Mouse (Mus musculus) erythroid progenitor cell, adult 5-6 weeks (primary cell): ENCODE results near the gene Pcdh17. TPM values are rescaled to one million over a fixed set of nuclear protein-coding genes. Genes with fewer than 3 reads are reported as not detected.

Experiments
- ATAC-seq: replicated peaks from 2 replicates; pipeline ENCODE4 v1.8.0; 2016; ENCODE audit warnings: moderate number of reproducible peaks, mild to moderate bottlenecking, moderate TSS enrichment, inconsistent platforms; ENCODE audit not compliant: poor library complexity, low FRiP score, severe bottlenecking
- total RNA-seq, 2 experiments: library from RNA; stranded (forward) in 1 of 2; stranded (reverse) in 1 of 2; fragments of 150-400 nt in 1 of 2; fragments of 186-747, 209-891 nt in 1 of 2; gene quantifications; 2 replicates each; pipeline versions ENCODE4 v1.2.3 to v1.2.4; 2015 to 2017; ENCODE audit warnings: low replicate concordance in 2 of 2

Gene Pcdh17
- total RNA-seq, 2 experiments from 2014 or later: not detected

DNA sequence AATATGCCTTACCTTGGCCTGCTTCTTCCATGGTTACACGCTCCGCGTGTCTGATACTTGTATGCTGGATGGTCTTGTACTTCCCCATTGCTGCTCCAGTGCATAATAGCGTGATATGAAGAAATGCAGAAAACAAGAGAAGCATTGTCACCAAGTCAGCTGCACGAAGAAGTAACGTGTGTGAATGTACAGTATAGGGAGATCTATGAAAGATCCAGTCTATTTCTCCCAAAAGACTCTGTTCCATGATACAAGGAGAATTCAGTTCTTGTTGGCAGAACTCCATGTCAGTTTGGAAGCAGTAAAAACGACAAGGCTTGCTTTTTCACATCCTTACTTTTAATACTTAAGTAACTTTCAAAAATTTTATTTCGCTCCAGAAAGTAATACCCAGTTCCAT lies 33.0 kb downstream of the Pcdh17 start:
- ATAC-seq: no peak

DNA sequence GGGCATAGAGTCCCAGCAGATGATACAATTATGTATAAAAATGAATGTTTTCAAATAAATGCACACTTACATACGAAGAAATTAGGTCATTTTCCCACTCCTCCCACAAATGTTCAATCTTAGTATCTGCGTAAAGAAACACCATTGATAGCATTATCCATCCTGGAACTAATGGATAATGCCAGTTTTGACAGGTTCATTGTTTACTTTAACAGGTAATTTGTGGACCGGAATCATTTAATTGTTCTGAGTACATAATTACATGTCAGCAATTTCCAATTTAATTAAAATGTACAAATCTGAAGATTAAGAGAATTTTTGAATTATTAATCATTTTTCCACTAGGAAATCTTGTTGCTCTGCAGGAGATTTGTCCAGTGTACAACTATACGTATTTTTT lies 33.5 kb downstream of the Pcdh17 start:
- no peak for ATAC-seq

DNA sequence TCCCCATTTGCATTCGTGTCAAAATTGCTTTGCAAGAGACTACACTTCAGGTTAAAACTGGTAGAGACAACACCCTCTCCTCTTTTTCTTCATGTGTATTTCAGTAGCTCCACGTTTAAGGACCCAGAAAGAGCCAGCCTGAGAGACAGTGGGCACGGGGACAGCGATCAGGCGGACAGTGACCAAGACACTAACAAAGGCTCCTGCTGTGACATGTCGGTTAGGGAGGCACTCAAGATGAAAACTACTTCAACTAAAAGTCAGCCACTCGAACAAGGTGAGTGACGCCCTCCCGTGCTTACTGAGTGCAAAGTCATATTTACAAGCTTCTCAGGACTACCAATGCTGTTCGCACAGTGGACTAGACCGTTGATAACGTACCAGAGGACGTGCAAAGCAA lies 34.0 kb downstream of the Pcdh17 start:
- no peak for ATAC-seq

DNA sequence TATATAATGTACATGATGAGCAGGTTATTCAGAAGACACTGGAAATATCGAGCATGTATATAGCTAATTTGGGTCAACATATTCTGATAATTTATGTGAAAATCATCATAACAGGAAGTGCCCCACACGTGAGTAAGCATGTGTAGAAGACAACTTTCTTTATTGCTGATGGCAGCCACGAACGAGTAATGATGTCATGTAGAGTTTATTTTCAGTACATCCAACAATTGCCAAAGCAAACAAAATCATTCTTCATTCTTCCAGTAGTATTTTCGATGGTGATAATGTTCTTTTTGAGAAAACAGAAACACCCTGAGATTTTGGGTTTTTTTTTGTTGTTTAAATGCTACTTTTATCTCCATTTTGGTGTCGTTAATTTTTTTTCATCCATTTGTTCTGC lies 37.2 kb downstream of the Pcdh17 start:
- ATAC-seq: no peak

GRCm38 (mm10) chr14:84484350-84484749 lies 41.0 kb downstream of the Pcdh17 start:
- ATAC-seq: no peak

DNA sequence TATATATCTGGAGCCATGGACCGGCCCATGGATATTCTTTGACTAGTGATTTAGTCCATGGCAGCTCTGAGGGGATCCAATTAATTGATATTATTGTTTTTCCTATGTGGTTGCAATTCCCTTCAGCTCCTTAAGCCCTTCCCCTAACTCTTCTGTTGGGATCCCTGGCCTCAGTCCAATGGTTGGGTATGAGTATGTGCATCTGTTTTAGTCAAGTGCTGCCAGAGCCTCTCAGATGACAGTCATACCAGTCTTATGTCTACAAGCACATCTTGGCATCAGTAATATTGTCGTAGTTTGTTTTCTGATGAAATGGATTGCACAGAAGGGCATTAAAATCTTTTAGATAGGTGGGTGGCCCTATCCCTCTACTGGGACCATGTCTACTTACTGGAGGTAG lies 67.6 kb downstream of the Pcdh17 start:
- no peak for ATAC-seq

DNA sequence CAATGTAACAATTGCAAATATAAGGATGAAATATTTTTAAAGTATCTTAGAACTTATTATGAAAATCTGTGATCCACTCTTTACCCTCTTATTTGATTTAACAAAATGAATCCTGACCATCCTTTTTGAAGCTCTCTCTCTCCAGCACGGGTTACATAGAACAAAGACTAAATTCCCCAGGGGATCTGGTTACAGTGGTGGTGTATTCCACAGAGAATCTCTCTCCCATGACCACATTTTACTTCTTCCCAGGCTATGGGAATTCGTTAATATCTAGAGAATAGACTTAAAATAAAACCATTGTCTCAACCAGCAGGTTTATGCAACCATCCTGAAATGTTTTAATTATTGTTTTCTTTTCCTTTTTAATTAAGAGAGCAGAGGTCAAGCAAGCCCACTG lies 89.0 kb downstream of the Pcdh17 start:
- no peak for ATAC-seq

DNA sequence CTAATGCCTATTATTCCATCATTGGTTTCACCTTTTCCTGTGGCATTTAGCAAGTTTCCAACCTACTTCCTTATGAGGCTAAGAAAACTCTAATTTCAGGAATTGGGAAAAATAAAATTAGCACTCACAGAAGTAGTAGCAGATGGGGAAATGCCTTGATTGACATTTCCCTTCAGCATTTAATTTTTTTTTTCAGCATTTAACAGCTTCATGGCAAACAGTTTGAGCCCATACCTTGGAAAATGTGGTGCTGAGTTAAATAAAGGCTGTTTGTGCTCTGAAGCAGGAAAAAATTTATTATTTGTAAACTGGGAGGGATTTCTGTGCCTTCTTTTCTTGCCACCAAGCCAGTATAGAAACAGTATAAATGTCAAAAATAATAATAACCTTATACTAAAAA lies 91.9 kb downstream of the Pcdh17 start:
- ATAC-seq: no peak

GRCm38 (mm10) chr14:84541838-84542237 lies 98.5 kb downstream of the Pcdh17 start:
- ATAC-seq: no peak

- ATAC-seq: no peak
These were observed 102.6 kb downstream of the Pcdh17 start for GRCm38 (mm10) chr14:84545968-84546367.

GRCm38 (mm10) chr14:84547513-84548194 lies 104.3 kb downstream of the Pcdh17 start:
- no peak for ATAC-seq

DNA sequence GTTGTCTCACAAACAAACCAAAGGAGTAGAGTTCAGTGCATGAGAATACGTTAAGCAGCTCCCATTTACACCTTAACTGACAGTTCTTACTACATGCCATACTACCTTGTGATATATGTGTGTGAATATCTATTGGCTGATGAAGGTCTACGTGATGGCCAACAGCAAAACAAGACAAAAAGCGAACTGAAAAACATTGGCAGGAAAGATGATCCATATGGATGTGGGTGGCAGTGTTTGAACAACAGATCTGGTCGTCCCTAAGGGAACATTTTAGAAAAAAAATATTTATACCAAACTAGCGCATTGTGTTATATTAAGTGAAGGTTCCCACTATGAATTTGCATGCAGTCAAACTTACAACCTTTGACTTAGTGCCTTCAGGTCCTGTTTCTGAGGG lies 108.2 kb downstream of the Pcdh17 start:
- no peak for ATAC-seq

- no peak for ATAC-seq
These were observed 127.7 kb downstream of the Pcdh17 start for GRCm38 (mm10) chr14:84571071-84571470.
